Mouse (Mus musculus) hindbrain, embryonic 11.5 days (tissue): ENCODE data around the gene Tbrg1. TPM values are rescaled to one million over a fixed set of nuclear protein-coding genes. Genes with fewer than 3 reads are reported as not detected.

Source experiments
- ATAC-seq: fragments of 200-750 bp; cut with Nextera tagmentation; 2 replicates; pipeline ENCODE4 v1.8.0; 2017; ENCODE audit warnings: mild to moderate bottlenecking, moderate TSS enrichment, moderate library complexity; ENCODE audit not compliant: low FRiP score
- DNase-seq: peaks from one replicate; pipeline ENCODE4 v3.0.0-alpha.2; 2015; ENCODE audit warnings: low spot score
- H3K27ac ChIP-seq: fragments of 300-500 bp; sonication (generic); 2 replicates; pipeline ENCODE4 v1.5.1; 2014; ENCODE audit warnings: mild to moderate bottlenecking, low read depth, low read length
- H3K27me3 ChIP-seq: fragments of 300-500 bp; sonication (generic); 2 replicates; pipeline ENCODE4 v1.6.1; 2014; ENCODE audit warnings: mild to moderate bottlenecking, low read length, moderate library complexity, mixed read lengths; ENCODE audit not compliant: control insufficient read depth, insufficient read depth
- H3K36me3 ChIP-seq: fragments of 300-500 bp; sonication (generic); 2 replicates; pipeline ENCODE4 v1.6.1; 2014; ENCODE audit warnings: mild to moderate bottlenecking, low read length, moderate library complexity, mixed read lengths; ENCODE audit not compliant: control insufficient read depth, insufficient read depth
- H3K4me1 ChIP-seq: fragments of 300-500 bp; sonication (generic); replicated peaks from 2 replicates; pipeline ENCODE4 v1.6.1; 2014; ENCODE audit warnings: low read length, mixed read lengths; ENCODE audit not compliant: control insufficient read depth, insufficient read depth
- H3K4me2 ChIP-seq: fragments of 300-500 bp; sonication (generic); replicated peaks from 2 replicates; pipeline ENCODE4 v1.6.1; 2014; ENCODE audit warnings: mild to moderate bottlenecking, low read depth, low read length
- H3K4me3 ChIP-seq: fragments of 300-500 bp; sonication (generic); 2 replicates; pipeline ENCODE4 v1.5.1; 2014; ENCODE audit warnings: low read depth, low read length
- H3K9ac ChIP-seq: fragments of 300-500 bp; sonication (generic); 2 replicates; pipeline ENCODE4 v1.6.1; 2014; ENCODE audit warnings: low read depth, low read length
- H3K9me3 ChIP-seq: fragments of 300-500 bp; sonication (generic); 2 replicates; pipeline ENCODE4 v1.6.1; 2016; ENCODE audit warnings: low read length; ENCODE audit not compliant: control insufficient read depth
- WGBS: fragments of 180-500 bp; shearing (Covaris S2); extraction: QIAGEN DNeasy Blood & Tissue Kit; methylation state at CpG from one replicate; pipeline ENCODE4 v1.1.7; 2014; 5-methylcytosine and 5-hydroxymethylcytosine counted together
- polyA plus RNA-seq: library from polyadenylated mRNA; unstranded; fragments of >200 nt; fragmentation: Nextera tagmentation; extraction: Ambion mirVana; gene quantifications from 2 replicates; pipeline ENCODE4 v1.2.1, GENCODE M21; 2014

Gene Tbrg1
- polyA plus RNA-seq, 1 experiment from 2014 or later = 151 TPM

- no peaks in the 10 kb centered on the region for H3K9me3 ChIP-seq
- whole genome bisulfite sequencing = 84% methylated on average over 7 of the region's 7 CpGs
- H3K27ac ChIP-seq = no peak overlapping the region
- no peak overlapping the region for H3K9ac ChIP-seq
- H3K4me3 ChIP-seq = no peak overlapping the region
- H3K4me1 ChIP-seq = no peaks in the 10 kb centered on the region
- DNase-seq (no peak), ATAC-seq (no peak)
- H3K36me3 ChIP-seq = no peaks in the 10 kb centered on the region
- no peaks in the 10 kb centered on the region for H3K27me3 ChIP-seq
- H3K4me2 ChIP-seq = no peak overlapping the region
Observed at GRCm38 (mm10) chr9:37666045-37666444, 8.9 kb upstream of the Tbrg1 start.

GRCm38 (mm10) chr9:37664604-37665003 lies 7.5 kb upstream of the Tbrg1 start:
- no peak overlapping the region for H3K27ac ChIP-seq
- no peak overlapping the region for H3K9ac ChIP-seq
- ATAC-seq = no peak
- no peak for DNase-seq
- no peaks in the 10 kb centered on the region for H3K27me3 ChIP-seq
- WGBS = 86% methylated on average over 2 of the region's 2 CpGs
- no peaks in the 10 kb centered on the region for H3K9me3 ChIP-seq
- H3K4me2 ChIP-seq = no peak overlapping the region
- no peak overlapping the region for H3K4me3 ChIP-seq
- no peaks in the 10 kb centered on the region for H3K4me1 ChIP-seq
- H3K36me3 ChIP-seq = no peaks in the 10 kb centered on the region

GRCm38 (mm10) chr9:37663210-37663609 lies 6.1 kb upstream of the Tbrg1 start:
- no peak overlapping the region for H3K4me2 ChIP-seq
- no peaks in the 10 kb centered on the region for H3K9me3 ChIP-seq
- no peak for ATAC-seq
- H3K27me3 ChIP-seq = no peaks in the 10 kb centered on the region
- WGBS = 83% methylated on average over 1 of the region's 1 CpGs
- no peak overlapping the region for H3K4me3 ChIP-seq
- H3K4me1 ChIP-seq = no peaks in the 10 kb centered on the region
- no peak overlapping the region for H3K9ac ChIP-seq
- DNase-seq = no peak
- no peaks in the 10 kb centered on the region for H3K36me3 ChIP-seq
- H3K27ac ChIP-seq = no peak overlapping the region

- 89% methylated on average over 6 of the region's 6 CpGs for WGBS
Observed at GRCm38 (mm10) chr9:37659413-37659812, 2.3 kb upstream of the Tbrg1 start.

GRCm38 (mm10) chr9:37656439-37656881 lies 652 bp downstream of the Tbrg1 start:
- DNase-seq (no peak), ATAC-seq (0 out of 2 replicates have a peak, but pooled peaks have one; percentile 13)
- Histone ChIP-seq H3K9ac (peak overlapping the region; percentile 85), H3K4me3 (peak overlapping the region; percentile 75), H3K4me2 (peak overlapping the region; percentile 68), H3K36me3 (peaks cover 13% of the 10 kb centered on the region; the same call in 1 of the 2 replicates), H3K4me1 (no peaks in the 10 kb centered on the region), H3K9me3 (no peaks in the 10 kb centered on the region), H3K27ac (peak overlapping the region; percentile 62; the same call in 1 of the 2 replicates), H3K27me3 (no peaks in the 10 kb centered on the region)
- WGBS = 3% methylated on average over 10 of the region's 10 CpGs

More at GRCm38 (mm10) chr9:37659413-37659812, 2.3 kb upstream of the Tbrg1 start:
- Histone ChIP-seq H3K4me1 (no peaks in the 10 kb centered on the region), H3K27me3 (no peaks in the 10 kb centered on the region), H3K9ac (no peak overlapping the region), H3K27ac (no peak overlapping the region), H3K36me3 (no peaks in the 10 kb centered on the region), H3K9me3 (no peaks in the 10 kb centered on the region), H3K4me2 (no peak overlapping the region), H3K4me3 (no peak overlapping the region)
- DNase-seq = no peak
- ATAC-seq = no peak

GRCm38 (mm10) chr9:37655961-37656360 lies 1.2 kb downstream of the Tbrg1 start:
- no peaks in the 10 kb centered on the region for H3K4me1 ChIP-seq
- H3K9me3 ChIP-seq = no peaks in the 10 kb centered on the region
- H3K27me3 ChIP-seq = no peaks in the 10 kb centered on the region
- peaks cover 13% of the 10 kb centered on the region; the same call in 1 of the 2 replicates for H3K36me3 ChIP-seq
- no peak overlapping the region for H3K27ac ChIP-seq
- ATAC-seq = 0 out of 2 replicates have a peak, but pooled peaks have one; percentile 7
- no peak overlapping the region; the same call in 1 of the 2 replicates for H3K9ac ChIP-seq
- H3K4me3 ChIP-seq = peak overlapping the region; percentile 75
- no peak for DNase-seq
- WGBS = 73% methylated on average over 8 of the region's 8 CpGs
- peak overlapping the region; percentile 68 for H3K4me2 ChIP-seq

- DNase-seq = no peak
- H3K4me3 ChIP-seq = no peak overlapping the region
- H3K9me3 ChIP-seq = no peaks in the 10 kb centered on the region
- no peak overlapping the region for H3K27ac ChIP-seq
- no peak overlapping the region for H3K9ac ChIP-seq
- H3K4me2 ChIP-seq = no peak overlapping the region
- no peaks in the 10 kb centered on the region for H3K4me1 ChIP-seq
- ATAC-seq = no peak
- no peaks in the 10 kb centered on the region for H3K27me3 ChIP-seq
- WGBS = 90% methylated on average over 5 of the region's 5 CpGs
- peaks cover 17% of the 10 kb centered on the region for H3K36me3 ChIP-seq
Observed at GRCm38 (mm10) chr9:37653836-37654235, 3.3 kb downstream of the Tbrg1 start.

- DNase-seq (no peak), ATAC-seq (no peak)
- H3K4me1 ChIP-seq = no peaks in the 10 kb centered on the region
- H3K9ac ChIP-seq = no peak overlapping the region
- no peaks in the 10 kb centered on the region for H3K27me3 ChIP-seq
- H3K4me2 ChIP-seq = no peak overlapping the region
- no peak overlapping the region for H3K27ac ChIP-seq
- H3K4me3 ChIP-seq = no peak overlapping the region
- no peaks in the 10 kb centered on the region for H3K9me3 ChIP-seq
- H3K36me3 ChIP-seq = peaks cover 18% of the 10 kb centered on the region
- 94% methylated on average over 5 of the region's 5 CpGs for WGBS
Observed at GRCm38 (mm10) chr9:37650639-37651038, 6.5 kb downstream of the Tbrg1 start.

- no peaks in the 10 kb centered on the region for H3K27me3 ChIP-seq
- no peaks in the 10 kb centered on the region for H3K9me3 ChIP-seq
- no peak overlapping the region for H3K4me3 ChIP-seq
- peaks cover 5% of the 10 kb centered on the region; the same call in 1 of the 2 replicates for H3K36me3 ChIP-seq
- ATAC-seq (no peak), DNase-seq (no peak)
- H3K4me1 ChIP-seq = no peaks in the 10 kb centered on the region
- H3K4me2 ChIP-seq = no peak overlapping the region
- 91% methylated on average over 3 of the region's 3 CpGs for WGBS
- H3K9ac ChIP-seq = no peak overlapping the region
- H3K27ac ChIP-seq = no peak overlapping the region
Observed at GRCm38 (mm10) chr9:37646246-37646645, 10.9 kb downstream of the Tbrg1 start.
